Mouse (Mus musculus) Muller cell, postnatal 12 days (primary cell): ENCODE measurements around the gene Gm11444.

Experiments
- DNase-seq: peaks from one replicate; pipeline ENCODE4 v3.0.0-alpha.2; 2015; ENCODE audit errors: inconsistent ontology term

The Gm11444 gene

GRCm38 (mm10) chr11:85857997-85858698, 8.0 kb upstream of the Gm11444 start:
- DNase-seq: peak; percentile 85

GRCm38 (mm10) chr11:85850758-85851157, 625 bp upstream of the Gm11444 start:
- no peak for DNase-seq

GRCm38 (mm10) chr11:85849037-85849436, 1.1 kb downstream of the Gm11444 start:
- DNase-seq: peak; percentile 82

- peak; percentile 39 for DNase-seq
Measured at GRCm38 (mm10) chr11:85846509-85846908, 3.6 kb downstream of the Gm11444 start.

GRCm38 (mm10) chr11:85845921-85846320, 4.2 kb downstream of the Gm11444 start:
- DNase-seq: peak; percentile 76

- DNase-seq: no peak
Measured at GRCm38 (mm10) chr11:85844971-85845370, 5.2 kb downstream of the Gm11444 start.

DNA sequence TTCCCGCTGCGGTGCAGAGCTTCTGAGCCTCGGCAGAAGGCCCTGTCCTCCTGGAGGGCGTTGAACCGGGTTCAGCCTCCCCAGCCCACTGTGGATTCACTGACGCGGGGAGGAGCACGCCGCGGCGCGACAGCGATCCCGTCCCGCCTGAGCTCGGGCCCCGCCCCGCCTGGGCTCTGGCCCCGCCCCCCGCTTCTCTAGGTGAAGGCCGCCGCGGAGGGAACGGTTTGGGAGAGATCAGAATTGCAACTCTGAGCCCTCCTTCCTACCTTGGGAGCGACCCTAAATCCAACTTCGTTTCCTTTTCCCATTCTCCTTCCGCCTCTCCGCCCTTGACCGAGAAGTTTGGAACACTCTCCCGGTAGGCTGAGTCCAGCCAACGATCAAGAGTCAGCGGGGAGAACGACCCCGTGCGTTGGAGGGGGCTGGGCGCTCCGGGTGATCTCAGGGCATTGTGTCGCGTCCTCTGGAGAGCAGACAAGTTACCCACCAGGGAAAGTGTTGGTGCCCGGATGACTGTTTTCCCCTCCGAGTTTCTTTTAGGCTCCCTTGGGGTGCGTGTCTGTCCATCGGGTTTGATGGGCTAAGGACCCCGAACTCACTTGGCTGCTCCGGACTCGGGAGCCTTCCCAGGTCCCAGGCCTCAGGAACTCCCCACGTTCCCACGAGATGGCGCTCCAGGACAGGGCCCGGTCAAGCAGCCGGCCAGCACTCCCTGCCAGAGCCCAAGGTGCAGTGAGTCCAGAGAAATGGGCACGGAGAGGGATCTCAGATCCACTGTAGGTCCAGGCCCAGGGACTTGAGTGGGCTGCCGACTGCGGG, 5.8 kb downstream of the Gm11444 start:
- peak; percentile 95 for DNase-seq

- DNase-seq: peak; percentile 98
Measured at GRCm38 (mm10) chr11:85843347-85843692, 6.8 kb downstream of the Gm11444 start.

DNA sequence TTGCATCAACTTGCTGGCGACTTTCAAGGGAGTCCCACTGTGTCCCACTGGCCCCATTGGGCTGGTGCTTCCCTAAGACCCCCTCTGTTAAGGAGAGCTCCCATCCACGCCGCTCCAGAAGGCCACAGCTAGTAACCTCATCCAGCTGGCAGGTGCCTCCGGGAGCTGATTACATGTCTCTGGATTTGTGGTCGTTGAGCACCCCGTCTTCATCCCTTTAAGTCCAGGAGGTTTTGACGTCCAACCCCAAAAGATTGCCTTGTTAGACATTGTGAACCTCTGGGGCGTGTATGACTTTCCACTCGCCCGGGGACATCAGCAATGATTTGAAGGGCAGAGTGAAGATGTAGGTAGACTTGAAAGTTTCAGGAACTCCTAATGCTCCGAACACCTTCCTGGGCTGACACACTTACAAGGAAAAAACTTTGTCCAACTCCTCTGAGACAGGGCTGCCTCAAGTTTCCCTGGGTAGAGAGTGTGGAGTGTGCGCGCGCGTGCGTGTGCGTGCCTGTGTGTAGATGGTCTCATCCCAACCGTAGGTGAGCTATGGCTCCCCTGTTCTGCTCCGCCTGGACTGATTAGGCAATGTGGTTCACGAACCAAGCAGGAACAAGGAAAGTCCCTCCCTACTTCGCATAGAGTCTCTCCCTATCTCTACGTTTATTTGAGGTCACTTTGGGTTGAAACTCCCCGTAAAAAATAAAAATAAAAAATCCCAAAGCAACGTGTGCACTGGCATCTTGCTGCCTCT, 7.4 kb downstream of the Gm11444 start:
- DNase-seq: peak; percentile 65

DNA sequence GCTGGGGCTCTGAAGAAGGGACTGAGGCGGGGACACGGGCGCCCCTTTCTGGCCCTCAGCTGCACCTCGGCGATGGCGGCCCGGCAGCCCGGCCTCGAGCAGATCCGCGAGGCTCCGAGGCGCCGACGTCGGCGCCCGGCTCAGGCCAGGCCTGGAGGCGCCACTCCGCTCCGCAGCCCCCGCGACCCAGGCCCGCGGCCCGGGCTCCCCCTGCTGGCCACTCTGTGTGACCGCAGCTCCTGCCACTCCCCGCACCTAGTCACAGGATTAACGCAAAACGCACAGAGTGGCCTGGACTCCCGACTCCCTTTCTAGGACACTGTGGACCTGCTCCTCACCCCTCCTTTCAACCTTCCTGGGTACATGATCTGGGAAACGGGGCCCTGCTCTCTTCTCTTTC, 8.2 kb downstream of the Gm11444 start:
- peak; percentile 85 for DNase-seq

GRCm38 (mm10) chr11:85841211-85841681, 8.9 kb downstream of the Gm11444 start:
- DNase-seq: peak; percentile 78

- DNase-seq: peak; percentile 50
Measured at GRCm38 (mm10) chr11:85840803-85841145, 9.4 kb downstream of the Gm11444 start.

DNA sequence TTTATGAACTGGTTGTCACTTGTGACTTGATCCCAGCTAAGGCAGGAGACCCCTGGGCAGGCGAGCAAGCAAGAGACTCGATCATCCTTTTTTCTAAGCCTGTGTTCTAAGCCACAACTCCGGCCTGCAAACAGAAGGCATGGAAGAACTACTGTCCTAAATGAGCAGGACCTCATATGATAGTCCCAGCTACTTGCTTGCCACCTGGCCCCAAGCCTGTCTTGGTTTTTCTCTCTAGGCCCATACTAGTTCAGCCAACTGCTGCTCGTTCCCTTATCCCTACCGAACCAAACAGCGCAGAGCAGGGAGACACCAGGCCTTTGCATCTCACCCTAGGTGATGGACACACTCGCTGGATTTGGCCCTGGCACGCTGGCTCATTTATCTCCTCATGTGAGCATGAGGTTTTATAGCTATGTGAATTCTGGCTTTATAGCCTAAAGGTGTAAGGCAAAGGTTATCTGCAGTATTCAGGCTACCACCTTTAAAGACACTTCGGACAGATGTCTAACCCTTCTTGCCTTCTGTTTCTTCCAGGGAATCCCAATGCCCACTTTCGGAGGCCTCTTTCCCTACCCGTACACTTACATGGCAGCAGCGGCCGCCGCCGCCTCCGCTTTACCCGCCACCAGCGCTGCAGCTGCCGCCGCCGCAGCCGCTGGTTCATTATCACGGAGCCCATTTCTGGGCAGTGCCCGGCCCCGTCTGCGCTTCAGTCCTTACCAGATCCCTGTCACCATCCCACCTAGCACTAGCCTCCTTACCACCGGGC, 9.9 kb downstream of the Gm11444 start:
- peak; percentile 66 for DNase-seq

DNA sequence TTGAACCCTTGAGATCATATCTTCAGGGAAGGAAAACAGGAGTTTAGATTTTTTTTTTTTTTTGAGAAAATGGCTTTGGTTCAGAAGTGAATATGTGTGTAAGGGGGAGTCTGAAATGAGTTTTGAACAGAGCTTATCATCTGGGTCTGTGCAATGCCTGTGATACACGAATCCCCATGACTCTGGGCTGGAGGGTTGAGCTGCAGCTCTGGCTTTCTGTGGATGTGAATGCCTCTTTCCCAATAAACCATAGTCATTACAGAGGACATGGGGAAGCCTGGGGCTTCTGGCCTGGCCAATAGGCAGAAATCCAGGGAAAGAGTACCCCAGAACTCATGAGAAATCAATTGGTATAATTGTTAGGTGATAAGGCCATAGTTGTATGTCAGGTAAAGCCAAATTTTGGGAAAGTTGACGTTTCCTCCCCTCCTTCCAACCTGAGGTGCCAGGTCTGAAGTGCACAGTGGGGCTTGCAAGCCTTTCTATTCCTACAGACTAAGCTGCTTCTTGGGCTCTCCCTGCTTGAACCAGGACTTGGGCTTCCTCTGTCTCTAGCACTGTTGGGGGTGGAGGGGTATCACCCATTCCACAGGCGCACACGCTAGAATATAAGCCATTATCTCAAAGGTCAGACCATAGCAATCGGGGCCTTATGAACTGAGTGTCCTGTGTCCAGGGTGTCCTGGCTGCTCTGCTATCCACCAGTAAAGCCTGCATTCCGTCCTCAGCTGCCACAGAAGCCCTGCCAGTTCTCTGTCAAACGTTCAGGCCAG, 10.7 kb downstream of the Gm11444 start:
- peak; percentile 43 for DNase-seq

DNA sequence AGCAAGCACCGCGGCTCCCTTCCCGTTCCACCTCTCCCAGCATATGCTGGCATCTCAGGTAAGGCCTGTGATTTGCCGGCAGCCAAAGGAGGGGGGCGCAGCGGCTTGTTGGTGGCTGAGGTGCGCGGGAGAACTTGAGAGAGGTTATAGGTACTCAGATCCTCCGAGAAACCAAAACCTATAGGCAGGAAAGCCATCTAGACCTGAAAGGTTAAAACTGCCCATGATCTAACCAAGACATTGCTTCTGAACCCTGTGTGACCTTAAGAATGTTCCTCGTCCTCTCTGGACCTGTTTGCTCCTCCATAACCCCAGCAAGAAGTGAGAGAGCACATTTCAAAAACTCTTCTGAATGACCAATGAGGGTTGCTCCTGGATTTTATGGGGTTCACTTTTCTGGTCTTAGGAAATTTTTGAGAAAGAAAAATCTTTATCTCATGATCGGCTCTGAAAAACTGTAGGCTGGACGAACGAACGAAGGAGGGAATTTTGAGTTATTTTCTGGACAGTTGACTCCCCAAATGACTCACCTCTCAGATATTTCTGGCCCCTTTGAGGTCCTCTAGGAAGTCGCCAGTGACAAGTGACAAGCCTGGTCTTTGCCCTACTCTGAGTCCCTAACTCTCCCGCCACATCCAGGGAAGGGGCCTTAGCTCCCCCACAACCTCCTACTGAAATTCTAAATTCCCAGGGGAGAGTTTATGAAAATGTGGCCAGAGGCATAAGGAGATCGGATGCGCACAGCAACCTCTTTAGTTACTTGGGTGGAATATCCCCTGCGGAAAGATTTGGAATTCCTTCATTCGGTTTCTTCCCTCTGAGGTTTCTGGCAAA, 11.5 kb downstream of the Gm11444 start:
- peak; percentile 80 for DNase-seq

DNA sequence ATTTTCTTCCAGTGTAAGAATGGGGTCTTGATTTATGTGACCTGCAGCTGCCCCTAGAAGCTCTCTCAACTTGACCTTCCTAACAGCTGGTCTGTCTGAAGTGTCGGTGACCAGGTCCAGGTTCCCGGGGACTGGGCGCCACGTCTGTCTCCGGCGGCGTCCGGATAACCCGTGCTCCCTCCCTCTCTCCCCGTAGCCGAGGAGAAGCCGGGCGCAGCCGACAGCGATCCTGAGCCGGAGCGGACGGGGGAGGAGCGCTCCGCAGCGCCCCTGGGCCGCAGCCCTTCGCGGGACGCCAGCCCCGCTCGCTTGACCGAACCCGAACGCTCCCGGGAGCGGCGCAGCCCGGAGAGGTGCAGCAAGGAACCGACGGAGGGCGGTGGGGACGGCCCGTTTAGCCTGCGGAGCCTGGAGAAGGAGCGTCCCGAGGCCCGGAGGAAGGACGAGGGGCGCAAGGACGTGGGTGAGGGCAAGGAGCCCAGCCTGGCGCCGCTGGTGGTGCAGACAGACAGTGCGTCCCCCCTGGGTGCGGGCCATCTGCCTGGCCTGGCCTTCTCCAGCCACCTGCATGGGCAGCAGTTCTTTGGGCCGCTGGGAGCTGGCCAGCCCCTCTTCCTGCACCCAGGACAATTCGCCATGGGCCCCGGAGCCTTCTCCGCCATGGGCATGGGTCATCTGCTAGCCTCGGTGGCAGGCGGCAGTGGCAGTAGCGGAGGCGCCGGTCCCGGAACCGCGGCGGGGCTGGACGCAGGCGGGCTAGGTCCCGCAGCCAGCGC, 12.3 kb downstream of the Gm11444 start:
- peak; percentile 67 for DNase-seq

DNA sequence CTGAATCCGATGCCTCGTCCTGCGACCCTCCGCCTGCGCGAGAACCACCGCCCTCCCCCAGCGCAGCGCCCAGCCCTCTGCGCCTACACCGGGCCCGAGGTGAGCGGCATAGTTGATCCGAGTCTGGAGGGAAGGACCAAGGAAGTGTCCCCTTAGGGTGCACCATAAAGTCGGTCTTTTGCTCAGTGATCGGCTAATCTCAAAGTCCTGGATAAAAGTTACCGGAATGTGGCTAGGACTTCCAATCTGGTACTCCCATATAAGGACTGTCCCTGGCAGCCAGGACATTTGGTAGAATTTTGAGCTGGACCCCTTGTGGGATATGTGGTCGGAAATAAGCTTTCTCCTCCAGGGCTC, 12.9 kb downstream of the Gm11444 start:
- peak; percentile 79 for DNase-seq

GRCm38 (mm10) chr11:85836523-85837290, 13.4 kb downstream of the Gm11444 start:
- DNase-seq: peak; percentile 71
